Comparison of ENCODE assay signal across 14 mouse cellular contexts in the genomic region with DNA sequence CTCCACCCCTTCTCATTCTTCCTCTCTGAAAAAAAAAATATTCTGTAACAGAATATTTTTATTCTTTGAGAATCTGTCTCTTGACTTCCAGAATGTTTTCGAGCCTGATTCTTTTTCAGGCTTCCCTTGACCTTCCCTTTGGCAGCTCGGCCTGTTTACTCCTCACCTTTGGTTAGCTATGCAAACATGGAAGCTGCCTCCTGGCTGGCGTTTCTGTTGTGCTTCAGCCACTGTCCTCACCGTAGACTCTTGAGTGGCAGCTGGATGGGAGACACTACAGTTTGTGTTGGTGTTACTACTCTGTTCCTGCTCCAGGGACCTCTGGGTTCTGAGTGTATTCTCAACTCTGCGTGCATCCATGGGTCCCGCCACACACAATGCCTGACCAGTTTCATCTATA.
DNase-seq lines count a peak whose midpoint lies in the region; ATAC-seq and TF ChIP-seq lines count a peak whose summit lies in the region.
"Had no signal": no experiment of that assay in that cellular context is flagged by ENCODE, and none has a peak within 500 bp of the region (broad histone marks: within the 10 kb centered on the region; RNA-seq: fewer than 3 reads in every experiment).

No protein-coding gene starts in this region.

- no peak for ATAC-seq in forebrain, postnatal 0 days
- ATAC-seq in heart, postnatal 0 days (ENCODE audit: insufficient read depth, low read depth) = no peak
- no peak for ATAC-seq in lung, embryonic 15.5 days (ENCODE audit: borderline replicate concordance, extremely low read depth, low FRiP score, low TSS enrichment)
- ATAC-seq: liver, embryonic 12.5 days had no signal

- no peak for TF ChIP-seq EP300 in heart, postnatal 0 days (IDR thresholded peaks at IDR 0.05; ENCODE audit: low read depth)

- H3K27me3 ChIP-seq in forebrain, postnatal 0 days (ENCODE audit: insufficient read depth, low read length) = no peaks in the 10 kb centered on the region
- H3K27me3 ChIP-seq in forebrain, embryonic 10.5 days (ENCODE audit: poor library complexity, severe bottlenecking) = peaks cover 53% of the 10 kb centered on the region
- H3K27me3 ChIP-seq in heart, postnatal 0 days (ENCODE audit: control insufficient read depth, insufficient read depth, low read length) = no peaks in the 10 kb centered on the region
- no peaks in the 10 kb centered on the region for H3K27me3 ChIP-seq in lung, embryonic 15.5 days
- H3K27me3 ChIP-seq: embryonic facial prominence, embryonic 12.5 days had no signal

- H3K36me3 ChIP-seq in forebrain, postnatal 0 days (ENCODE audit: insufficient read depth) = no peaks in the 10 kb centered on the region
- peaks cover 37% of the 10 kb centered on the region for H3K36me3 ChIP-seq in forebrain, embryonic 10.5 days (replicated peaks)
- H3K36me3 ChIP-seq in heart, postnatal 0 days (replicated peaks; ENCODE audit: control insufficient read depth, insufficient read depth, low read length) = peaks cover 11% of the 10 kb centered on the region; the same call in 1 of the 2 replicates
- H3K36me3 ChIP-seq in lung, embryonic 15.5 days = peaks cover 10% of the 10 kb centered on the region; the same call in 1 of the 2 replicates
- H3K36me3 ChIP-seq in ES-E14 (ENCODE audit: control insufficient read depth, insufficient read depth, low read length, poor library complexity, severe bottlenecking) = peaks cover 21% of the 10 kb centered on the region; the same call in 1 of the 2 replicates
- H3K36me3 ChIP-seq: liver, embryonic 12.5 days had no signal

- no peak for TF ChIP-seq POLR2A in lung, adult 2 months (IDR thresholded peaks at IDR 0.05; ENCODE audit: borderline replicate concordance, extremely low read depth, low read depth, low read length)

- no peak overlapping the region for H3K4me3 ChIP-seq in forebrain, postnatal 0 days (ENCODE audit: low read depth, low read length)
- H3K4me3 ChIP-seq in forebrain, embryonic 10.5 days = no peak overlapping the region
- no peak overlapping the region for H3K4me3 ChIP-seq in heart, postnatal 0 days (ENCODE audit: low read depth, low read length)
- no peak overlapping the region for H3K4me3 ChIP-seq in lung, embryonic 15.5 days
- H3K4me3 ChIP-seq in lung, adult 2 months (replicated peaks; ENCODE audit: extremely low read depth, low read depth, low read length) = no peak overlapping the region
- H3K4me3 ChIP-seq in ES-E14 (ENCODE audit: insufficient read depth in 1 of 2, low read depth in 1 of 2, low read length in 2 of 2, poor library complexity in 1 of 2, severe bottlenecking in 1 of 2) = no peak overlapping the region
- H3K4me3 ChIP-seq: embryonic facial prominence, embryonic 12.5 days; liver, embryonic 12.5 days had no signal

- 0 out of 2 replicates have a peak overlapping the region, but pooled peaks have one; percentile 9 for H3K27ac ChIP-seq in forebrain, postnatal 0 days (ENCODE audit: low read depth, low read length)
- no peak overlapping the region for H3K27ac ChIP-seq in forebrain, embryonic 10.5 days
- peak overlapping the region; percentile 63 for H3K27ac ChIP-seq in heart, postnatal 0 days (ENCODE audit: low read depth)
- H3K27ac ChIP-seq in lung, embryonic 15.5 days = peak overlapping the region; percentile 14; the same call in 1 of the 2 replicates
- H3K27ac ChIP-seq in ES-E14 (ENCODE audit: insufficient read depth, low read depth, low read length, poor library complexity, severe bottlenecking) = 0 out of 2 replicates have a peak overlapping the region, but pooled peaks have one; percentile 5
- H3K27ac ChIP-seq: liver, embryonic 12.5 days had no signal

- intact Hi-C loops in heart, postnatal 10 days (cut with DNase I) = no loop called here

- no peak for TF ChIP-seq CTCF in forebrain, postnatal 0 days (IDR thresholded peaks at IDR 0.05; ENCODE audit: low read depth)
- TF ChIP-seq CTCF in heart, postnatal 0 days (IDR thresholded peaks at IDR 0.05; ENCODE audit: low read depth) = no peak
- no peak for TF ChIP-seq CTCF in lung, adult 2 months (IDR thresholded peaks at IDR 0.05; ENCODE audit: insufficient read depth, low read length)

- 57% methylated on average over 6 of the region's 6 CpGs for WGBS in forebrain, postnatal 0 days
- 83% methylated on average over 6 of the region's 6 CpGs for WGBS in forebrain, embryonic 10.5 days
- WGBS in heart, postnatal 0 days = 59% methylated on average over 6 of the region's 6 CpGs
- 41% methylated on average over 6 of the region's 6 CpGs for WGBS in lung, embryonic 15.5 days
- 57% methylated on average over 6 of the region's 6 CpGs for WGBS in lung, adult 2 months

- no peak overlapping the region for H3K9ac ChIP-seq in forebrain, postnatal 0 days
- H3K9ac ChIP-seq in heart, postnatal 0 days (replicated peaks; ENCODE audit: low read depth, low read length) = no peak overlapping the region
- H3K9ac ChIP-seq in lung, embryonic 15.5 days = no peak overlapping the region
- no peak overlapping the region for H3K9ac ChIP-seq in ES-E14 (ENCODE audit: insufficient read depth, low read depth, low read length, poor library complexity, severe bottlenecking)
- H3K9ac ChIP-seq: embryonic facial prominence, embryonic 12.5 days; liver, embryonic 12.5 days had no signal

- in situ Hi-C loops in ES-E14 (cut with MboI; ENCODE audit: low sequenced_read_pairs in 2 of 2, unreplicated experiment in 2 of 2) = no loop called here

- no peaks in the 10 kb centered on the region for H3K9me3 ChIP-seq in forebrain, postnatal 0 days (ENCODE audit: low read length)
- no peaks in the 10 kb centered on the region for H3K9me3 ChIP-seq in forebrain, embryonic 10.5 days
- no peaks in the 10 kb centered on the region for H3K9me3 ChIP-seq in heart, postnatal 0 days (replicated peaks; ENCODE audit: control insufficient read depth, low read length)
- H3K9me3 ChIP-seq in lung, embryonic 15.5 days = no peaks in the 10 kb centered on the region
- no peaks in the 10 kb centered on the region for H3K9me3 ChIP-seq in ES-E14 (ENCODE audit: control insufficient read depth, insufficient read depth, low read depth, low read length)
- H3K9me3 ChIP-seq: embryonic facial prominence, embryonic 12.5 days; liver, embryonic 12.5 days had no signal

- DNase-seq in forebrain, postnatal 0 days = no peak
- DNase-seq in forebrain, embryonic 10.5 days (ENCODE audit: extremely low spot score, low spot score) = no peak
- no peak for DNase-seq in heart, postnatal 0 days (ENCODE audit: low spot score)
- no peak for DNase-seq in heart, postnatal 10 days
- DNase-seq in lung, adult 2 months = no peak
- no peak for DNase-seq in ES-E14 (ENCODE audit: low read depth, low spot score)
- no peak for DNase-seq in urinary bladder, postnatal 4 days (ENCODE audit: low spot score in 2 of 2)
- DNase-seq: adrenal gland, postnatal 14 days; lung, postnatal 14 days; spleen, adult 18-20 months had no signal

- H3K4me2 ChIP-seq in forebrain, postnatal 0 days (ENCODE audit: low read depth) = no peak overlapping the region
- H3K4me2 ChIP-seq in heart, postnatal 0 days (ENCODE audit: low read depth, low read length) = no peak overlapping the region
- no peak overlapping the region for H3K4me2 ChIP-seq in lung, embryonic 15.5 days
- H3K4me2 ChIP-seq: embryonic facial prominence, embryonic 12.5 days; heart, embryonic 11.5 days; liver, embryonic 12.5 days had no signal

- H3K4me1 ChIP-seq in forebrain, postnatal 0 days (ENCODE audit: insufficient read depth) = peaks cover 16% of the 10 kb centered on the region; the same call in 1 of the 2 replicates
- peaks cover 65% of the 10 kb centered on the region for H3K4me1 ChIP-seq in forebrain, embryonic 10.5 days
- peaks cover 30% of the 10 kb centered on the region; the same call in 1 of the 2 replicates for H3K4me1 ChIP-seq in heart, postnatal 0 days (ENCODE audit: control insufficient read depth, insufficient read depth)
- peaks cover 51% of the 10 kb centered on the region for H3K4me1 ChIP-seq in lung, embryonic 15.5 days
- peaks cover 8% of the 10 kb centered on the region for H3K4me1 ChIP-seq in lung, adult 2 months (ENCODE audit: control insufficient read depth, insufficient read depth, low read length)
- H3K4me1 ChIP-seq in ES-E14 (ENCODE audit: control insufficient read depth in 2 of 2, insufficient read depth in 2 of 2, low read length in 2 of 2, poor library complexity in 1 of 2) = peaks cover 8 to 30% of the 10 kb centered on the region in 2 experiments; a peak in 3 of 4 replicates

TF ChIP-seq in ES-E14, 5 proteins besides CTCF, POLR2A, EP300 and RAD21:
- no peak for TF ChIP-seq ZC3H11A (IDR thresholded peaks at IDR 0.05; ENCODE audit: borderline replicate concordance, low read depth, low read length)
- no peak for TF ChIP-seq MAFK (IDR thresholded peaks at IDR 0.05; ENCODE audit: insufficient read depth, low read depth, low read length)
- no peak for TF ChIP-seq CHD2 (IDR thresholded peaks at IDR 0.05; ENCODE audit: low read depth, low read length)
TF ChIP-seq in ES-E14: peak in this region for 0.
